Mouse (Mus musculus): ENCODE data around the gene Hist1h3e.
A peak's percentile ranks its signal among the peaks of the same experiment; 100 is the strongest.

Gene Hist1h3e

DNA sequence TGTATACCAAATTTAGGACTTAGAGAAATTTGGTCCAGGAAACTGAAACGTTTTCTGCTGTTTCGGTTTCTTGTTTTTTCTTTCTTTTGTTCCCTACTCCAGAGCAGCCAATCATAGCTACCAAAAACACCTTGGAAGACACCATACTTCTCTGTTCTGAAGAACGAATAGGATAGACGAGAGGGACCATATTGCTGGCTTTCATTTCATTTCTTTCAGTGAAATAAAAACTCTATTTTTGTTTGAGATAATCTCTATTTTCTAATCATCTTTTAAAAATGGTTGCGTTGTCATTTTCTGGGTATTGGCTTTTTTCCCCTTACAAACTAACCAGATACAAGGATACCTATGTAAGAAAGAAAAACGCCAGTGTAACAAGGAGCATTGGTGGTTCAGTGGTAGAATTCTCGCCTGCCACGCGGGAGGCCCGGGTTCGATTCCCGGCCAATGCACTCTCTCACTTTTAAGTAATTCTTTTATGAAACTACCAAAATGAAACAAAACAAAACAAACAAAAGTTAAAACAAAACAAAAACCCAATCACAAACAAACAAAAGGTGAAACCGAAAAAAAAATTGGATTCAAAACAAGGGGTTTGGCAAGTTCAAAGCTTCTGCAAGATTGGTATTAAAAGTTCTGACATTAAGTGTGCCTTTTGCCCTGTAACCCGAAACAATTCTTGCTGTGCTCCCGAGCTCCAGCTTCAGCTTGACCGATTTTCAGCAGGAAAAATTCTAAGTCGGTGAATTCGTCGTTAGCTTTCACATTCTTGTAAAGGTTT is 45.2 kb downstream of the Hist1h3e start:
- peak; percentile 88 for DNase-seq

DNA sequence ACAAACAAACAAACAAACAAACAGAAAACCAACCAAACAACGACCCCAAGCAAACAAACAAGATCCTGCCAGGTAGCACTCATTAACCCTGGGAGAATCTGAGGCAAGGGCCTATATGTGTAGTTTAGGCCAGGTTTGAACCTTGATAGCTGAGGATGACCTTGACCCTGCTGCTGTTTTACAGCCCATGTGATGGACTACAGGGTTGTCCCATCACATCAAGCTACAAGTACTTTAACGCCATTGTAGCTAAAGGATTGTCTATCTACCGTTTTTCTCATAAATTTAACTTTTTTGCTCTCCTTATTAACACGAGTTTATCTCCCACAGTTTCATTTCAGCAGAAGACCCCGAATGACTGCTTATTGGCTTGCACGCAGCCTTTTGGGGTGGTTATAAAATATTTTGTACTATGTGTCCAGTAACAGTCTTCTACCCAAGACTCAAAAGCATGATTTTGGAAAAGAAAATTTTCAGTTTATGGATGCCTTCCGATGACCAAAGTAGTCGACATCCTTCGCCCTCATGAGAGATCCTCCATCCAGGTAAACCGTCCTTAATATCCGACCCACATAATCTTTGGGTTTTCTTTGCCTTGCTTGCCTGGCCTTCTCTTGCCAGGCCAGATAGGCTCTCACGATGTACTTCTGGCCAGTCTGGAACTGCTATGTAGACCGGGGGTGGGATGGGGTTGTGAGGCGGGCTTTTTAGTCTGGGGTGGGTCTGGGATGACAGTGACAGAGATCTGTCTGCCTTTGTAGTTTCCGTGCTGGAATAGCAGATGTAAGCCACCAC is 46.1 kb downstream of the Hist1h3e start:
- DNase-seq: no peak

DNA sequence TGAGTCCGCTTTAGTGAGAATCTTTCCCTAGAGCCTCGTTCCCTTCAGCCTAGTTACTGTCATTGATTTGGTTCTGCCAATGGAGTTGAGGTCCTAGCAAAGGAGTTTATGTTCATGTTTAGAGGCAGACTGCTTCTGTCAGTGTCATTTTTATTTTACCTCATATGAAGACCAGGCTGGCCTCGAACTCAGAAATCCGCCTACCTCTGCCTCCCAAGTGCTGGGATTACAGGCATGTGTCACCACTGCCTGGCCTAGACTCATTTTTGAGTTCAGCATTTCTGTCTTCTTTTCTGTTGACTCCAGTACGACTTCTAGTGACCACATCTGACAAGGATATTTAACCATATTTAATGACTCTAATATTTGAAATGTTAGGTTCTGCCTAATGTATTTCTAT is 46.9 kb downstream of the Hist1h3e start:
- no peak for DNase-seq

DNA sequence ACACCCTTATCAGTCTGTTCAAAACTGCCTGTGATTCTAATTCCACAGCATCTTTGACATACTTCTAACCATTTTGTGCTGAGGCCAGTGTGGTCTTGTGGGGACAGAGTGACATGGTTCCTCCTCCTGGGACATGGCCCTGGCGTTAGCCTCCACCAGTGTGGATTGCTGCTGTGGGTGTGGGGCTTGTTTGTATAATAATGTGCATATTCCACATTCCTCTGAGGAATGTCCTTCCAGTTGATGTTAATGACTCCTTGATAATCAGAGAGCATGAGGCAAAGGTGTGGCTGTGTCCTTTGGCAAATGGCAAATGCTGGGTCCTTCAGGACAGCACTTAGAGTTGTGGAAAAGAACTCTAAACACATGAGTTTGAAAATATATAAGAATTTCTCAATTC is 48.7 kb downstream of the Hist1h3e start:
- DNase-seq: no peak
